Mouse (Mus musculus) heart, adult 9 months (tissue): ENCODE measurements around the gene Gabbr2.
A peak's percentile ranks its signal among the peaks of the same experiment; 100 is the strongest.

Experiments used
- DNase-seq, 2 experiments: peaks; one replicate each; pipeline ENCODE4 v3.0.0; 2022; ENCODE audit warnings: low spot score in 2 of 2

Gabbr2 gene

GRCm38 (mm10) chr4:46863721-46864120 is 128.0 kb downstream of the Gabbr2 start:
- DNase-seq = no peak

GRCm38 (mm10) chr4:46862677-46863076 is 129.0 kb downstream of the Gabbr2 start:
- no peak for DNase-seq

GRCm38 (mm10) chr4:46860586-46860985 is 131.1 kb downstream of the Gabbr2 start:
- DNase-seq = no peak

GRCm38 (mm10) chr4:46858899-46859298 is 132.8 kb downstream of the Gabbr2 start:
- DNase-seq = peak; percentile 7 to 39

- no peak for DNase-seq
Measured at GRCm38 (mm10) chr4:46856145-46856544, 135.5 kb downstream of the Gabbr2 start.

GRCm38 (mm10) chr4:46854686-46855385 is 136.8 kb downstream of the Gabbr2 start:
- no peak for DNase-seq

- no peak for DNase-seq
Measured at GRCm38 (mm10) chr4:46853852-46854460, 137.7 kb downstream of the Gabbr2 start.

GRCm38 (mm10) chr4:46847745-46848144 is 143.9 kb downstream of the Gabbr2 start:
- DNase-seq = no peak

- DNase-seq = no peak
Measured at GRCm38 (mm10) chr4:46846396-46846795, 145.3 kb downstream of the Gabbr2 start.

- no peak for DNase-seq
Measured at GRCm38 (mm10) chr4:46844982-46845643, 146.6 kb downstream of the Gabbr2 start.

GRCm38 (mm10) chr4:46844567-46844966 is 147.1 kb downstream of the Gabbr2 start:
- DNase-seq = no peak

GRCm38 (mm10) chr4:46842596-46842995 is 149.1 kb downstream of the Gabbr2 start:
- DNase-seq = no peak

GRCm38 (mm10) chr4:46840146-46840545 is 151.5 kb downstream of the Gabbr2 start:
- DNase-seq = no peak

GRCm38 (mm10) chr4:46837362-46837761 is 154.3 kb downstream of the Gabbr2 start:
- no peak for DNase-seq

GRCm38 (mm10) chr4:46836065-46836464 is 155.6 kb downstream of the Gabbr2 start:
- no peak for DNase-seq

- no peak for DNase-seq
Measured at GRCm38 (mm10) chr4:46835064-46835463, 156.6 kb downstream of the Gabbr2 start.

GRCm38 (mm10) chr4:46832834-46833544 is 158.7 kb downstream of the Gabbr2 start:
- no peak for DNase-seq

- DNase-seq = no peak
Measured at GRCm38 (mm10) chr4:46829656-46830055, 162.0 kb downstream of the Gabbr2 start.

GRCm38 (mm10) chr4:46828141-46828571 is 163.5 kb downstream of the Gabbr2 start:
- DNase-seq = no peak

- no peak for DNase-seq
Measured at GRCm38 (mm10) chr4:46827471-46827870, 164.2 kb downstream of the Gabbr2 start.

GRCm38 (mm10) chr4:46825846-46826529 is 165.7 kb downstream of the Gabbr2 start:
- DNase-seq = no peak

GRCm38 (mm10) chr4:46823738-46824137 is 167.9 kb downstream of the Gabbr2 start:
- DNase-seq = no peak
